Mouse (Mus musculus): ENCODE measurements around the gene Sh2b3. TPM values are rescaled to one million over a fixed set of nuclear protein-coding genes. Genes with fewer than 3 reads are reported as not detected.

The Sh2b3 gene
- polyA plus RNA-seq, 1 experiment from 2014 or later: 20.5 TPM

- H3K9ac ChIP-seq: no peak overlapping the region
- peak overlapping the region; percentile 83 for H3K4me2 ChIP-seq
- H3K4me3 ChIP-seq: peak overlapping the region; percentile 87; the same call in 1 of the 2 replicates
- WGBS: 77% methylated on average over 2 of the region's 2 CpGs
- peaks cover 11% of the 10 kb centered on the region; the same call in 1 of the 2 replicates for H3K27me3 ChIP-seq
- ATAC-seq (ENCODE audit: borderline replicate concordance, extremely low read depth, low FRiP score, low TSS enrichment): no peak
- peak overlapping the region; percentile 64 for H3K27ac ChIP-seq
- H3K9me3 ChIP-seq: no peaks in the 10 kb centered on the region
- H3K4me1 ChIP-seq: peaks cover 58% of the 10 kb centered on the region
- H3K36me3 ChIP-seq: peaks cover 5% of the 10 kb centered on the region; the same call in 1 of the 2 replicates
These were observed 4.3 kb downstream of the Sh2b3 start for GRCm38 (mm10) chr5:121833159-121833558.

- peaks cover 54% of the 10 kb centered on the region for H3K4me1 ChIP-seq
- H3K27me3 ChIP-seq: peaks cover 16% of the 10 kb centered on the region; the same call in 1 of the 2 replicates
- 70% methylated on average over 5 of the region's 6 CpGs for WGBS
- no peaks in the 10 kb centered on the region for H3K9me3 ChIP-seq
- H3K4me2 ChIP-seq: peak overlapping the region; percentile 29
- H3K27ac ChIP-seq: peak overlapping the region; percentile 76
- ATAC-seq (ENCODE audit: borderline replicate concordance, extremely low read depth, low FRiP score, low TSS enrichment): no peak
- H3K36me3 ChIP-seq: peaks cover 11% of the 10 kb centered on the region; the same call in 1 of the 2 replicates
- no peak overlapping the region for H3K4me3 ChIP-seq
- H3K9ac ChIP-seq: no peak overlapping the region
These were observed 4.9 kb downstream of the Sh2b3 start for GRCm38 (mm10) chr5:121832376-121833155.

GRCm38 (mm10) chr5:121831002-121831601 lies 6.3 kb downstream of the Sh2b3 start:
- Histone ChIP-seq H3K4me3 (no peak overlapping the region), H3K9me3 (no peaks in the 10 kb centered on the region), H3K27ac (no peak overlapping the region), H3K27me3 (peaks cover 16% of the 10 kb centered on the region; the same call in 1 of the 2 replicates), H3K36me3 (peaks cover 21% of the 10 kb centered on the region), H3K4me2 (no peak overlapping the region), H3K9ac (no peak overlapping the region), H3K4me1 (peaks cover 50% of the 10 kb centered on the region)
- WGBS: 85% methylated on average over 6 of the region's 6 CpGs
- no peak for ATAC-seq (ENCODE audit: borderline replicate concordance, extremely low read depth, low FRiP score, low TSS enrichment)

- H3K27ac ChIP-seq: no peak overlapping the region
- 14% methylated on average over 80 of the region's 82 CpGs for WGBS
- H3K4me3 ChIP-seq: peak overlapping the region; percentile 33
- H3K27me3 ChIP-seq: peaks cover 16% of the 10 kb centered on the region; the same call in 1 of the 2 replicates
- no peaks in the 10 kb centered on the region for H3K9me3 ChIP-seq
- H3K36me3 ChIP-seq: peaks cover 27% of the 10 kb centered on the region
- H3K4me1 ChIP-seq: peaks cover 33% of the 10 kb centered on the region
- peak overlapping the region; percentile 74 for H3K4me2 ChIP-seq
- peak overlapping the region; percentile 29 for H3K9ac ChIP-seq
- no peak for ATAC-seq (ENCODE audit: borderline replicate concordance, extremely low read depth, low FRiP score, low TSS enrichment)
These were observed 8.7 kb downstream of the Sh2b3 start for GRCm38 (mm10) chr5:121828491-121829432.

GRCm38 (mm10) chr5:121827876-121828275 lies 9.6 kb downstream of the Sh2b3 start:
- Histone ChIP-seq H3K9ac (no peak overlapping the region), H3K9me3 (no peaks in the 10 kb centered on the region), H3K36me3 (peaks cover 29% of the 10 kb centered on the region), H3K4me1 (peaks cover 25% of the 10 kb centered on the region), H3K4me2 (no peak overlapping the region), H3K4me3 (no peak overlapping the region), H3K27ac (no peak overlapping the region), H3K27me3 (peaks cover 16% of the 10 kb centered on the region; the same call in 1 of the 2 replicates)
- no peak for ATAC-seq (ENCODE audit: borderline replicate concordance, extremely low read depth, low FRiP score, low TSS enrichment)
- whole genome bisulfite sequencing: 82% methylated on average over 4 of the region's 4 CpGs

GRCm38 (mm10) chr5:121825606-121826005 lies 11.8 kb downstream of the Sh2b3 start:
- Histone ChIP-seq H3K36me3 (peaks cover 45% of the 10 kb centered on the region), H3K9me3 (no peaks in the 10 kb centered on the region), H3K27ac (no peak overlapping the region), H3K4me2 (no peak overlapping the region), H3K4me3 (no peak overlapping the region), H3K9ac (no peak overlapping the region), H3K27me3 (peaks cover 16% of the 10 kb centered on the region; the same call in 1 of the 2 replicates), H3K4me1 (peaks cover 20% of the 10 kb centered on the region)
- 85% methylated on average over 3 of the region's 3 CpGs for WGBS
- ATAC-seq (ENCODE audit: borderline replicate concordance, extremely low read depth, low FRiP score, low TSS enrichment): no peak

- 58% methylated on average over 4 of the region's 4 CpGs for WGBS
- Histone ChIP-seq H3K36me3 (peaks cover 58% of the 10 kb centered on the region), H3K4me2 (no peak overlapping the region), H3K9me3 (no peaks in the 10 kb centered on the region), H3K27me3 (peaks cover 12% of the 10 kb centered on the region; the same call in 1 of the 2 replicates), H3K4me1 (peaks cover 18% of the 10 kb centered on the region), H3K9ac (no peak overlapping the region), H3K4me3 (no peak overlapping the region), H3K27ac (peak overlapping the region; percentile 62; the same call in 1 of the 2 replicates)
- ATAC-seq (ENCODE audit: borderline replicate concordance, extremely low read depth, low FRiP score, low TSS enrichment): peak; percentile 52
These were observed 13.3 kb downstream of the Sh2b3 start for GRCm38 (mm10) chr5:121824121-121824520.

GRCm38 (mm10) chr5:121823668-121824067 lies 13.8 kb downstream of the Sh2b3 start:
- H3K4me2 ChIP-seq: no peak overlapping the region
- 92% methylated on average over 1 of the region's 1 CpGs for WGBS
- peaks cover 63% of the 10 kb centered on the region for H3K36me3 ChIP-seq
- H3K9ac ChIP-seq: no peak overlapping the region
- H3K4me3 ChIP-seq: no peak overlapping the region
- peak overlapping the region; percentile 62; the same call in 1 of the 2 replicates for H3K27ac ChIP-seq
- peaks cover 13% of the 10 kb centered on the region for H3K4me1 ChIP-seq
- ATAC-seq (ENCODE audit: borderline replicate concordance, extremely low read depth, low FRiP score, low TSS enrichment): 0 out of 2 replicates have a peak, but pooled peaks have one; percentile 2
- peaks cover 9% of the 10 kb centered on the region; the same call in 1 of the 2 replicates for H3K27me3 ChIP-seq
- H3K9me3 ChIP-seq: no peaks in the 10 kb centered on the region

GRCm38 (mm10) chr5:121822786-121823505 lies 14.5 kb downstream of the Sh2b3 start:
- Histone ChIP-seq H3K9me3 (no peaks in the 10 kb centered on the region), H3K9ac (no peak overlapping the region), H3K27ac (no peak overlapping the region), H3K4me1 (peaks cover 7% of the 10 kb centered on the region; the same call in 1 of the 2 replicates), H3K4me3 (no peak overlapping the region), H3K36me3 (peaks cover 63% of the 10 kb centered on the region), H3K27me3 (peaks cover 3% of the 10 kb centered on the region; the same call in 1 of the 2 replicates), H3K4me2 (no peak overlapping the region)
- WGBS: 70% methylated on average over 7 of the region's 7 CpGs
- ATAC-seq (ENCODE audit: borderline replicate concordance, extremely low read depth, low FRiP score, low TSS enrichment): no peak

GRCm38 (mm10) chr5:121821552-121821951 lies 15.9 kb downstream of the Sh2b3 start:
- Histone ChIP-seq H3K4me1 (peaks cover 7% of the 10 kb centered on the region; the same call in 1 of the 2 replicates), H3K9me3 (no peaks in the 10 kb centered on the region), H3K27me3 (no peaks in the 10 kb centered on the region), H3K9ac (no peak overlapping the region), H3K36me3 (peaks cover 65% of the 10 kb centered on the region), H3K4me3 (no peak overlapping the region), H3K4me2 (no peak overlapping the region), H3K27ac (no peak overlapping the region)
- ATAC-seq (ENCODE audit: borderline replicate concordance, extremely low read depth, low FRiP score, low TSS enrichment): no peak
- WGBS: 70% methylated on average over 5 of the region's 5 CpGs
